In the genomic region with DNA sequence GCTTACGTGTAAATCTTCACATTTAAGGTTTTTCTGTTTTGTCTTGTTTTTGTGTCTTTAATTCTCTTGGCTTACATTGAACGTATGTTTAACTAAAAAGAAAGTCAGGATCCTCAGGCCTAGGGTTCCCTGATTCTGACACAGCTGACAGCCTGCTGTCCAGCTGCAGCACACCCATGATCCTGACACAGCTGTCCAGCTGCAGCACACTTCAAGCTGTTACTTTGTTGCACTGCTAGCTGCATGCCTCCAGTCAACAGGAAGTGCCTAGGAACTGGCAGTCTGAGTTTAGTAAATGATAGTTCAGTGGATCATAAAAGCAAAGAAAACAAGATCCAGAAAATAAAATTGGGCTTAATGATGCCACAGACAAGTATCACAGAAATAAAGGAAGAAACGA, we compare ENCODE assay signal across 18 mouse cellular contexts. TPM values are rescaled to one million over a fixed set of nuclear protein-coding genes. Genes with fewer than 3 reads are reported as not detected.
DNase-seq lines count a peak whose midpoint lies in the region; ATAC-seq lines count a peak whose summit lies in the region.
"Had no signal": no experiment of that assay in that cellular context is flagged by ENCODE, and none has a peak within 500 bp of the region (broad histone marks: within the 10 kb centered on the region; RNA-seq: fewer than 3 reads in every experiment).

No protein-coding gene starts in this region.

- H3K27me3 ChIP-seq in heart, embryonic 16.5 days (ENCODE audit: control insufficient read depth, insufficient read depth, low read length) = no peaks in the 10 kb centered on the region
- H3K27me3 ChIP-seq in lung, embryonic 15.5 days = no peaks in the 10 kb centered on the region
- H3K27me3 ChIP-seq: forebrain, embryonic 12.5 days; midbrain, embryonic 13.5 days had no signal

- WGBS in heart, embryonic 16.5 days = 70% methylated on average over 3 of the region's 3 CpGs
- WGBS in lung, embryonic 15.5 days = 54% methylated on average over 3 of the region's 3 CpGs

- no peaks in the 10 kb centered on the region for H3K36me3 ChIP-seq in heart, embryonic 16.5 days (ENCODE audit: control insufficient read depth, insufficient read depth)
- H3K36me3 ChIP-seq in lung, embryonic 15.5 days = no peaks in the 10 kb centered on the region
- H3K36me3 ChIP-seq: forebrain, embryonic 12.5 days; hindbrain, embryonic 10.5 days; limb, embryonic 10.5 days; midbrain, embryonic 13.5 days had no signal

- no peak overlapping the region for H3K9ac ChIP-seq in heart, embryonic 16.5 days (ENCODE audit: low read length)
- no peak overlapping the region for H3K9ac ChIP-seq in lung, embryonic 15.5 days
- H3K9ac ChIP-seq: forebrain, embryonic 12.5 days; midbrain, embryonic 13.5 days had no signal

- no peak overlapping the region for H3K4me3 ChIP-seq in heart, embryonic 16.5 days (ENCODE audit: low read length)
- no peak overlapping the region for H3K4me3 ChIP-seq in lung, embryonic 15.5 days
- H3K4me3 ChIP-seq: forebrain, embryonic 12.5 days; hindbrain, embryonic 10.5 days; limb, embryonic 10.5 days; midbrain, embryonic 13.5 days had no signal

- H3K9me3 ChIP-seq in heart, embryonic 16.5 days (replicated peaks; ENCODE audit: control insufficient read depth, low read length) = no peaks in the 10 kb centered on the region
- H3K9me3 ChIP-seq in lung, embryonic 15.5 days = no peaks in the 10 kb centered on the region
- H3K9me3 ChIP-seq: forebrain, embryonic 12.5 days; hindbrain, embryonic 10.5 days; limb, embryonic 10.5 days; midbrain, embryonic 13.5 days had no signal

- H3K4me2 ChIP-seq in heart, embryonic 16.5 days (ENCODE audit: low read depth, low read length) = no peak overlapping the region
- peak overlapping the region; percentile 13; the same call in 1 of the 2 replicates for H3K4me2 ChIP-seq in lung, embryonic 15.5 days
- H3K4me2 ChIP-seq: forebrain, embryonic 12.5 days; liver, embryonic 11.5 days; midbrain, embryonic 13.5 days had no signal

- H3K27ac ChIP-seq in heart, embryonic 16.5 days (ENCODE audit: low read length) = peak overlapping the region; percentile 24
- H3K27ac ChIP-seq in lung, embryonic 15.5 days = peak overlapping the region; percentile 36; the same call in 1 of the 2 replicates
- H3K27ac ChIP-seq: forebrain, embryonic 12.5 days; hindbrain, embryonic 10.5 days; limb, embryonic 10.5 days; macrophage; midbrain, embryonic 13.5 days had no signal

- H3K4me1 ChIP-seq in heart, embryonic 16.5 days (ENCODE audit: control insufficient read depth, insufficient read depth, low read length) = peaks cover 29% of the 10 kb centered on the region
- H3K4me1 ChIP-seq in lung, embryonic 15.5 days = peaks cover 19% of the 10 kb centered on the region
- H3K4me1 ChIP-seq: forebrain, embryonic 12.5 days; limb, embryonic 10.5 days; midbrain, embryonic 13.5 days had no signal

- no peak for ATAC-seq in heart, embryonic 16.5 days (replicated peaks; ENCODE audit: extremely low read depth, insufficient read depth, low FRiP score)
- ATAC-seq in lung, embryonic 15.5 days (ENCODE audit: borderline replicate concordance, extremely low read depth, low FRiP score, low TSS enrichment) = peak; percentile 57; the same call in 1 of the 2 replicates
- ATAC-seq: midbrain, embryonic 13.5 days had no signal

- no peak for DNase-seq in heart, postnatal 4 days
- no peak for DNase-seq in lung, postnatal 14 days
- peak; percentile 53 for DNase-seq in thymus, postnatal 0 days (ENCODE audit: low spot score)
- no peak for DNase-seq in thymus, postnatal 4 days
- DNase-seq in adrenal gland, postnatal 4 days (ENCODE audit: low spot score in 2 of 2) = no peak
- DNase-seq: adrenal gland, adult 2 months; cerebellum, adult 9-10 months; gastrocnemius, postnatal 10 days; kidney, adult 9 months; kidney, postnatal 25 days had no signal

RNA-seq across cellular contexts. Expression of a gene that starts 21.1 kb away (rescaled TPM):
- 39.4 and 49.4 TPM in 2 replicates for polyA plus RNA-seq in heart, embryonic 16.5 days (2015; fragmentation: Nextera tagmentation; extraction: Ambion mirVana)
- total RNA-seq in heart, postnatal 4 days (2021) = 10 to 100 TPM; 38.6 to 45.5 TPM
- polyA plus RNA-seq in lung, embryonic 15.5 days (2015; fragmentation: Nextera tagmentation; extraction: Ambion mirVana) = 15.3 and 18.8 TPM in 2 replicates
- 92.8 and 138 TPM in 2 replicates for polyA plus RNA-seq in thymus, postnatal 0 days (2015; fragmentation: Nextera tagmentation; extraction: Ambion mirVana)
- 10 to 100 TPM; 41.4 to 41.7 TPM for total RNA-seq in adrenal gland, postnatal 4 days (2021)
